Mouse (Mus musculus): ENCODE results near the gene Lrmda.

The Lrmda gene

GRCm38 (mm10) chr14:21999588-21999987 is 19.9 kb upstream of the Lrmda start:
- peaks cover 68% of the 10 kb centered on the region for H3K27me3 ChIP-seq (ENCODE audit: insufficient read depth, low read length)
- H3K4me1 ChIP-seq (replicated peaks; ENCODE audit: low read depth, low read length), result peaks cover 15% of the 10 kb centered on the region
- TF ChIP-seq POU5F1 (IDR thresholded peaks at IDR 0.05; ENCODE audit: borderline replicate concordance, low read length) (no peak), CTCF (conservative IDR thresholded peaks at IDR 0.05; ENCODE audit: low read length) (no peak), NANOG (IDR thresholded peaks at IDR 0.05; ENCODE audit: borderline replicate concordance, low read length) (no peak)
- H3K4me3 ChIP-seq (replicated peaks; ENCODE audit: low read length), result no peak overlapping the region
- no peaks in the 10 kb centered on the region for H3K36me3 ChIP-seq (ENCODE audit: insufficient read depth, low read length)
- peaks cover 13% of the 10 kb centered on the region; the same call in 1 of the 2 replicates for H3K9me3 ChIP-seq (ENCODE audit: low read length)

DNA sequence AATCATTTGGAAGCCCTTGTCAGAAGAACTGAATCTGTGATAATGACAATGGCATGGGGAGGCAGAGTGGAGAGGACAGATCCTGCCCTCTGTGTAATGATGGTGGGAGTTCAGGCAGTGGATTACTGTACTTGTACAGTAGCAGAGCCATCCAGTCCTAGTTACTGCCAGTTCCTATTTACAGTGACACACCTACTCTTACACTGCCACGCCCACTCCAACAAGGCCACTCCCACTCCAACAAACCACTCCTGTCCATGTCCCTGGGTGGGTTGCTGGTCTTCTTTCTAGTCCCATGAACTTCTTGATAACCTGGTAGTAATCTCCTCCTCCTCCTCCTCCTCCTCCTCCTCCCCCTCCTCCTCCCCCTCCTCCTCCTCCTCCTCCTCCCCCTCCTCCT is 16.3 kb upstream of the Lrmda start:
- no peak overlapping the region for H3K4me3 ChIP-seq (replicated peaks; ENCODE audit: low read length)
- TF ChIP-seq CTCF (conservative IDR thresholded peaks at IDR 0.05; ENCODE audit: low read length) (no peak), NANOG (IDR thresholded peaks at IDR 0.05; ENCODE audit: borderline replicate concordance, low read length) (no peak)
- H3K4me1 ChIP-seq (replicated peaks; ENCODE audit: low read depth, low read length), result peaks cover 22% of the 10 kb centered on the region
- peaks cover 66% of the 10 kb centered on the region for H3K27me3 ChIP-seq (ENCODE audit: insufficient read depth, low read length)
- no peaks in the 10 kb centered on the region for H3K36me3 ChIP-seq (ENCODE audit: insufficient read depth, low read length)
- H3K9me3 ChIP-seq (ENCODE audit: low read length), result peaks cover 13% of the 10 kb centered on the region; the same call in 1 of the 2 replicates

DNA sequence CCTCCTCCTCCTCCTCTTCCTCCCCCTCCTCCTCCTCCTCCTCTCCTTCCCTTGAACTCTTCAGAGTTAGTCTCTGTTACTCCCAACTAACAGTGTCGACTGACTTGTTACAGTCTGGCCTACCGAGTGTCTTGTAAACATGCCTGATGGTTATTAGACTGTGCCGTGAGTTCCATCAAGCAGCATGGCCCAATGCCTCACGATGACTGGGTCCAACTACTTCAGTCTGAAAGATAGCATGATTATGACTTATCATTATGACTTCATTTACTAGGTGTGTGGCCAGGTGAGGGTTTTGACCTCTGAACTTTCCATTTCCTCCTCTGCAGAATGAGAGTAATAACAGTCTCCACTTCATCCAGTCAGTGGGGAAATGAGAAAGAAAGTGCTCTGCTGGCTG is 15.9 kb upstream of the Lrmda start:
- H3K27me3 ChIP-seq (ENCODE audit: insufficient read depth, low read length), result peaks cover 67% of the 10 kb centered on the region
- H3K4me1 ChIP-seq (replicated peaks; ENCODE audit: low read depth, low read length), result peaks cover 22% of the 10 kb centered on the region
- H3K36me3 ChIP-seq (ENCODE audit: insufficient read depth, low read length), result no peaks in the 10 kb centered on the region
- peaks cover 13% of the 10 kb centered on the region; the same call in 1 of the 2 replicates for H3K9me3 ChIP-seq (ENCODE audit: low read length)
- H3K4me3 ChIP-seq (replicated peaks; ENCODE audit: low read length), result no peak overlapping the region
- no peak for TF ChIP-seq NANOG (IDR thresholded peaks at IDR 0.05; ENCODE audit: borderline replicate concordance, low read length)
- no peak for TF ChIP-seq POU5F1 (IDR thresholded peaks at IDR 0.05; ENCODE audit: borderline replicate concordance, low read length)
- TF ChIP-seq CTCF (conservative IDR thresholded peaks at IDR 0.05; ENCODE audit: low read length), result no peak

GRCm38 (mm10) chr14:22004943-22005342 is 14.6 kb upstream of the Lrmda start:
- Histone ChIP-seq H3K27me3 (ENCODE audit: insufficient read depth, low read length) (peaks cover 57% of the 10 kb centered on the region), H3K9me3 (ENCODE audit: low read length) (peaks cover 13% of the 10 kb centered on the region; the same call in 1 of the 2 replicates), H3K36me3 (ENCODE audit: insufficient read depth, low read length) (no peaks in the 10 kb centered on the region), H3K4me1 (replicated peaks; ENCODE audit: low read depth, low read length) (peaks cover 22% of the 10 kb centered on the region), H3K4me3 (replicated peaks; ENCODE audit: low read length) (no peak overlapping the region)
- TF ChIP-seq POU5F1 (IDR thresholded peaks at IDR 0.05; ENCODE audit: borderline replicate concordance, low read length) (peak; percentile 54; the same call in 1 of the 2 replicates), NANOG (IDR thresholded peaks at IDR 0.05; ENCODE audit: borderline replicate concordance, low read length) (peak; percentile 79), CTCF (conservative IDR thresholded peaks at IDR 0.05; ENCODE audit: low read length) (no peak)

- Histone ChIP-seq H3K4me1 (replicated peaks; ENCODE audit: low read depth, low read length) (peaks cover 22% of the 10 kb centered on the region), H3K9me3 (ENCODE audit: low read length) (peaks cover 13% of the 10 kb centered on the region; the same call in 1 of the 2 replicates), H3K27me3 (ENCODE audit: insufficient read depth, low read length) (peaks cover 67% of the 10 kb centered on the region), H3K4me3 (replicated peaks; ENCODE audit: low read length) (no peak overlapping the region), H3K36me3 (ENCODE audit: insufficient read depth, low read length) (no peaks in the 10 kb centered on the region)
- TF ChIP-seq CTCF (conservative IDR thresholded peaks at IDR 0.05; ENCODE audit: low read length) (no peak), POU5F1 (IDR thresholded peaks at IDR 0.05; ENCODE audit: borderline replicate concordance, low read length) (no peak), NANOG (IDR thresholded peaks at IDR 0.05; ENCODE audit: borderline replicate concordance, low read length) (no peak)
These were observed 12.5 kb upstream of the Lrmda start for GRCm38 (mm10) chr14:22007006-22007405.

- TF ChIP-seq NANOG (IDR thresholded peaks at IDR 0.05; ENCODE audit: borderline replicate concordance, low read length), result no peak
- no peak for TF ChIP-seq CTCF (conservative IDR thresholded peaks at IDR 0.05; ENCODE audit: low read length)
- no peak for TF ChIP-seq POU5F1 (IDR thresholded peaks at IDR 0.05; ENCODE audit: borderline replicate concordance, low read length)
- H3K9me3 ChIP-seq (ENCODE audit: low read length), result peaks cover 18% of the 10 kb centered on the region
- peaks cover 3% of the 10 kb centered on the region for H3K4me1 ChIP-seq (replicated peaks; ENCODE audit: low read depth, low read length)
- H3K4me3 ChIP-seq (replicated peaks; ENCODE audit: low read length), result no peak overlapping the region
- peaks cover 71% of the 10 kb centered on the region for H3K27me3 ChIP-seq (ENCODE audit: insufficient read depth, low read length)
- no peaks in the 10 kb centered on the region for H3K36me3 ChIP-seq (ENCODE audit: insufficient read depth, low read length)
These were observed 5.2 kb upstream of the Lrmda start for GRCm38 (mm10) chr14:22014315-22014714.

DNA sequence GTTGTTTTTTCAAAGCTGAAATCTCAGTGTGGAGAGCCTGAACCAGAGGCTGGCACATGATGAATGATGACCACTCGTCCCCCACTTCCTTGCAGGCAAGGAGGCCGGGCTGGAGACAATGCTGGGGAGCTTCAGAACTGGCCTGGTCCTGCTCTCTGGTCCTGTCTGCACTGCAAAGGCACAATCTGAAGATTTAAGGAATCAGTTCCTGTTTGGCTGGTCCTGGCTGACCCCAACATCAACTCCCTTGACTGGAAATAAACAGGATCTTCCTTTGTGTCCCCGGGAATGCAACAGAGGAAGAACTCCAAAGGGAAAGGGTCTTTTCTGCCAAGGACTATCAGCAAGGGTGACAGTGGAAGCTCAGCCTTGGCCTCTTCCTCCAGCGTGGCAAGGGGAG is 4.7 kb upstream of the Lrmda start:
- Histone ChIP-seq H3K4me1 (replicated peaks; ENCODE audit: low read depth, low read length) (peaks cover 6% of the 10 kb centered on the region), H3K27me3 (ENCODE audit: insufficient read depth, low read length) (peaks cover 76% of the 10 kb centered on the region), H3K4me3 (replicated peaks; ENCODE audit: low read length) (no peak overlapping the region), H3K9me3 (ENCODE audit: low read length) (peaks cover 18% of the 10 kb centered on the region), H3K36me3 (ENCODE audit: insufficient read depth, low read length) (no peaks in the 10 kb centered on the region)
- no peak for TF ChIP-seq NANOG (IDR thresholded peaks at IDR 0.05; ENCODE audit: borderline replicate concordance, low read length)

DNA sequence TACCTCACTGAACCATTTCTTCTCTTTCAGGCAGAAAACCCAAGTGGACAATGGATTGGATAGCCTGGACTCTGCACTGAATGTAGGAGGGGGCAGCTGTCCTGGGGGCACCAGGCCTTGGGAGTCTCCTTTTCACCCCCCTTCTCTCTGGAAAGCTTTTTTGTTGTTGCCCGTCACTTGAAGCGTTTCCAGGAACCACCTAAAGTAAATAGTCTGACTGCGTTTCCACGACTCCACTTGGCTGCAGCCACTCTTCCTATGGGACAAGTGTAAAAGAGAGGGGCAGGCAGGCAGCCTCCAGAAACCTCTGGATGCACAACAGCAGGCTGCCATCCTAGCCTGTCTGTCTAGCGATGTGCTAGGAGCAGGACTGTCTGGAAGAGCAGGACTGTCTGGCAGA is 2.5 kb upstream of the Lrmda start:
- TF ChIP-seq POU5F1 (IDR thresholded peaks at IDR 0.05; ENCODE audit: borderline replicate concordance, low read length) (no peak), CTCF (conservative IDR thresholded peaks at IDR 0.05; ENCODE audit: low read length) (no peak), NANOG (IDR thresholded peaks at IDR 0.05; ENCODE audit: borderline replicate concordance, low read length) (no peak)
- Histone ChIP-seq H3K4me3 (replicated peaks; ENCODE audit: low read length) (no peak overlapping the region), H3K4me1 (replicated peaks; ENCODE audit: low read depth, low read length) (peaks cover 8% of the 10 kb centered on the region), H3K36me3 (ENCODE audit: insufficient read depth, low read length) (no peaks in the 10 kb centered on the region), H3K9me3 (ENCODE audit: low read length) (peaks cover 18% of the 10 kb centered on the region), H3K27me3 (ENCODE audit: insufficient read depth, low read length) (peaks cover 74% of the 10 kb centered on the region)
